Mouse (Mus musculus) forebrain, embryonic 10.5 days (tissue): Measurements from ENCODE around the gene Olfr811. TPM values are rescaled to one million over a fixed set of nuclear protein-coding genes. Genes with fewer than 3 reads are reported as not detected.

Source experiments
- DNase-seq: peaks from one replicate; pipeline ENCODE4 v3.0.0-alpha.2; 2017; ENCODE audit warnings: low spot score; ENCODE audit errors: extremely low spot score
- H3K27ac ChIP-seq: fragments of 300-500 bp; sonication (generic); 2 replicates; pipeline ENCODE4 v1.5.1; 2016; ENCODE audit warnings: mild to moderate bottlenecking
- H3K27me3 ChIP-seq: fragments of 300-500 bp; sonication (generic); 2 replicates; pipeline ENCODE4 v1.6.1; 2016; ENCODE audit warnings: mild to moderate bottlenecking; ENCODE audit not compliant: poor library complexity, severe bottlenecking
- H3K36me3 ChIP-seq: fragments of 300-500 bp; sonication (generic); replicated peaks from 2 replicates; pipeline ENCODE4 v1.6.1; 2016; ENCODE audit warnings: mild to moderate bottlenecking, moderate library complexity
- H3K4me1 ChIP-seq: fragments of 300-500 bp; sonication (generic); 2 replicates; pipeline ENCODE4 v1.6.1; 2016
- H3K4me3 ChIP-seq: fragments of 300-500 bp; sonication (generic); 2 replicates; pipeline ENCODE4 v1.5.1; 2016; ENCODE audit warnings: mild to moderate bottlenecking, moderate library complexity
- H3K9me3 ChIP-seq: fragments of 300-500 bp; sonication (generic); 2 replicates; pipeline ENCODE4 v1.6.1; 2016; ENCODE audit warnings: mild to moderate bottlenecking, moderate library complexity
- WGBS: fragments of 180-500 bp; shearing (Covaris S2); methylation state at CpG from one replicate; pipeline ENCODE4 v1.1.7; 2016; 5-methylcytosine and 5-hydroxymethylcytosine counted together
- polyA plus RNA-seq: library from polyadenylated mRNA; unstranded; fragments of >200 nt; fragmentation: Nextera tagmentation; extraction: Ambion mirVana; gene quantifications from 2 replicates; pipeline ENCODE4 v1.2.1, GENCODE M21; 2016

The Olfr811 gene
- not detected in 2 replicates for polyA plus RNA-seq

- H3K36me3 ChIP-seq, result no peaks in the 10 kb centered on the region
- no peak for DNase-seq
- H3K27ac ChIP-seq, result no peak within 1 kb of the TSS
- no peak within 1 kb of the TSS for H3K4me3 ChIP-seq
- no peaks in the 10 kb centered on the region for H3K4me1 ChIP-seq
- H3K9me3 ChIP-seq, result no peaks in the 10 kb centered on the region
- WGBS, result 88% methylated on average over 4 of the region's 4 CpGs
- no peaks in the 10 kb centered on the region for H3K27me3 ChIP-seq
These were observed at the start of gene Olfr811 for GRCm38 (mm10) chr10:129804296-129804695. TSS of gene Olfr811 (minus strand) at chr10:129804396.

- Histone ChIP-seq H3K9me3 (no peaks in the 10 kb centered on the region), H3K27ac (no peak overlapping the region), H3K27me3 (no peaks in the 10 kb centered on the region), H3K4me1 (no peaks in the 10 kb centered on the region), H3K36me3 (no peaks in the 10 kb centered on the region), H3K4me3 (no peak overlapping the region)
- DNase-seq, result no peak
- 52% methylated on average over 1 of the region's 1 CpGs for WGBS
These were observed 43.1 kb upstream of the Olfr811 start for GRCm38 (mm10) chr10:129847343-129847742.

DNA sequence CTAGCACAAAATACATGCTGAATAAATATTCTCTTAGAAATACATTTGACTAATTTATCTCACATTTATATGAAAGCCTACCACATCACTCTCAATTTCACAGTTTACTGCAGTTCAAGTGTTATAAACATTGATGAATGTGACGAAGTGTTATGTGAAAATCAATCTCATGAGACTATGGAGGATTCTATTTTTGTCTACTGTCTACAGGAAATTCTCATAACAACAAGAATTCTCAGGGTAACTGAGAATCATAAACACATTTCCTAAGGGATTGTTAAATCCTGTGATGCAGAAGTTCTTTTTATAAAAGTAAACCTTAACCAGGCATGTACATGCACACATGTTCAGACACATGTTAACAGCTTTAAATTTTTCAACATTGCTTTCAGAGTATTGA, 41.8 kb upstream of the Olfr811 start, which contains the start of gene Olfr812:
TSS of gene Olfr812 (minus strand) at position 101 of the 400 bp plus-strand sequence.
- Histone ChIP-seq H3K4me3 (no peak within 1 kb of the TSS), H3K36me3 (no peaks in the 10 kb centered on the region), H3K27ac (no peak within 1 kb of the TSS), H3K27me3 (no peaks in the 10 kb centered on the region), H3K4me1 (no peaks in the 10 kb centered on the region), H3K9me3 (no peaks in the 10 kb centered on the region)
- no peak for DNase-seq
- WGBS, result 86% methylated on average over 1 of the region's 1 CpGs

- H3K27ac ChIP-seq, result no peak within 1 kb of the TSS
- H3K36me3 ChIP-seq, result no peaks in the 10 kb centered on the region
- no peaks in the 10 kb centered on the region for H3K9me3 ChIP-seq
- no peak for DNase-seq
- H3K27me3 ChIP-seq, result no peaks in the 10 kb centered on the region
- no peak within 1 kb of the TSS for H3K4me3 ChIP-seq
- H3K4me1 ChIP-seq, result no peaks in the 10 kb centered on the region
These were observed 9.4 kb downstream of the Olfr811 start, which contains the start of gene Olfr810 for GRCm38 (mm10) chr10:129794817-129795216. TSS of gene Olfr810 (minus strand) at chr10:129794917.

DNA sequence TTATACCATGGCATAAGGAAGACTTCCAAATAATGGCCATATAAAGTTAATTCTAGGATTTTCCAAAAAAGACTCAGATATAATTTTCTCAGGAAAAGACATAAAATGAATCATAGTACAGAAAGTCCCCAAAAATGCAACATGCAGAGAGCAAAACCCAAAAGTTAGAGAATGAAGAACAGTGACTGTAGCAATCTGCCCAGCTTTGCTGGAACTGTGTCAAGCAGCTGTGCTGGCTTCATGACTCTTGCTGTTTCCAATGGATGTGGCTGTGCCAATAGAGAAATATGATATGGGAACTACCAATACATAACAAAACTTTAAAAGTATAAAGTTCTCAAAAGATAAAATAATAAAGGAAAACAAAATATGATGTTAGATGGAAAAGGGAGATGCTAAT, 26.1 kb downstream of the Olfr811 start:
- no peaks in the 10 kb centered on the region for H3K27me3 ChIP-seq
- H3K27ac ChIP-seq, result no peak overlapping the region
- no peak for DNase-seq
- H3K36me3 ChIP-seq, result no peaks in the 10 kb centered on the region
- H3K9me3 ChIP-seq, result no peaks in the 10 kb centered on the region
- H3K4me1 ChIP-seq, result no peaks in the 10 kb centered on the region
- H3K4me3 ChIP-seq, result no peak overlapping the region

GRCm38 (mm10) chr10:129774338-129774737, 29.9 kb downstream of the Olfr811 start, which contains the start of gene Olfr809:
TSS of gene Olfr809 (plus strand) at chr10:129774638.
- Histone ChIP-seq H3K27me3 (no peaks in the 10 kb centered on the region), H3K27ac (no peak within 1 kb of the TSS), H3K9me3 (no peaks in the 10 kb centered on the region), H3K4me1 (no peaks in the 10 kb centered on the region), H3K36me3 (no peaks in the 10 kb centered on the region), H3K4me3 (no peak within 1 kb of the TSS)
- no peak for DNase-seq

DNA sequence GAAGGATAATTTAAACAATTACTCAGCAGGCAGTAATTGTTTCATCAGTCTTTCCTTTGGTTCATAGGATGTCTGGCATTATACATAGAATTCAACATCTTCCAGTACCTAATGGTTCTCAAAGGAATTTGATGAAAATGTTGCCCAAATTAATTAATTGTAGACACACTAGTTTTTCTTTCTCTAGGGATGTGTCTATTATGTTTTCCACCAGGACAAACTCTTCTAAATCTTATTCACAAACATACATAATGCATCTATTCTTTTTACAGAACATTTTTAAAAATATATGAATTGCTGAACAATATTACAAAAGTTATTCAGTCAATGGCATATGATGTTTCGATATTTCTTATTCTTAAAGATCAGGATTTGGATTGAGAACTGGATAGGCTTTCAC, 39.0 kb downstream of the Olfr811 start, which contains the start of gene Olfr808:
TSS of gene Olfr808 (plus strand) at position 301 of the 400 bp plus-strand sequence.
- Histone ChIP-seq H3K9me3 (no peaks in the 10 kb centered on the region), H3K36me3 (no peaks in the 10 kb centered on the region), H3K4me3 (no peak within 1 kb of the TSS), H3K27me3 (no peaks in the 10 kb centered on the region), H3K27ac (no peak within 1 kb of the TSS), H3K4me1 (no peaks in the 10 kb centered on the region)
- DNase-seq, result no peak
- 89% methylated on average over 1 of the region's 1 CpGs for WGBS

DNA sequence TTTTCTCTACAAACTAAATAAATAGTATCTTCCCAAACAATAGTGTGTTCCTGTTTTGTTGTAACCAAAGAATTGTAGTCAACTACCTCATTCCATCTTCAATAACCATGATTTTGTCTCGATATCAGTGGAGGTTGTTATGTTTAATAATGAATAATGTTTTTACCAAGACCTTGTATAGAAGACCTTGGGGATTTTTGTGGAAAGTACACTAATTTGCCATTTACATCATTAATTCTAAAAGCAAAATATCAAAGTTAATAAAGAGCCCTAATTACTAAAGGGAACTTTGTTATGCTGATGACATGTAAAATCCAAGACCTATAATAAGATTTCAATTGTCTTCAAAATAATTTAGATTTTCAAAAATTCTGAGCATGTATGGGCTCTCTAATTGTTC, 46.5 kb downstream of the Olfr811 start, which contains the start of gene Olfr807:
TSS of gene Olfr807 (minus strand) at position 101 of the 400 bp plus-strand sequence.
- H3K4me3 ChIP-seq, result no peak within 1 kb of the TSS
- H3K27ac ChIP-seq, result no peak within 1 kb of the TSS
- 88% methylated on average over 1 of the region's 1 CpGs for WGBS
- H3K9me3 ChIP-seq, result no peaks in the 10 kb centered on the region
- no peaks in the 10 kb centered on the region for H3K36me3 ChIP-seq
- H3K27me3 ChIP-seq, result no peaks in the 10 kb centered on the region
- DNase-seq, result no peak
- no peaks in the 10 kb centered on the region for H3K4me1 ChIP-seq

Other genes starting within 250 kb of the Olfr811 start
- not detected in 2 replicates for gene Olfr794, start 236.7 kb downstream of the Olfr811 start, polyA plus RNA-seq
- gene Olfr796, start 191.8 kb downstream of the Olfr811 start, polyA plus RNA-seq, result not detected in 2 replicates
- not detected in 2 replicates for gene Olfr798, start 176.5 kb downstream of the Olfr811 start, polyA plus RNA-seq
- gene Olfr799, start 166.9 kb downstream of the Olfr811 start, polyA plus RNA-seq, result not detected in 2 replicates
- gene Olfr800, start 146.7 kb downstream of the Olfr811 start, polyA plus RNA-seq, result not detected in 2 replicates
- gene Olfr801, start 130.5 kb downstream of the Olfr811 start, polyA plus RNA-seq, result not detected in 2 replicates
- not detected in 2 replicates for gene Olfr802, start 116.2 kb downstream of the Olfr811 start, polyA plus RNA-seq
- gene Olfr803, start 110.1 kb downstream of the Olfr811 start, polyA plus RNA-seq, result not detected in 2 replicates
- not detected in 2 replicates for gene Olfr804, start 101.2 kb downstream of the Olfr811 start, polyA plus RNA-seq
- gene Olfr805, start 75.0 kb downstream of the Olfr811 start, polyA plus RNA-seq, result not detected in 2 replicates
- not detected in 2 replicates for gene Olfr806, start 62.5 kb downstream of the Olfr811 start, polyA plus RNA-seq
- gene Olfr807, start 46.6 kb downstream of the Olfr811 start, polyA plus RNA-seq, result not detected in 2 replicates
- not detected in 2 replicates for gene Olfr808, start 38.9 kb downstream of the Olfr811 start, polyA plus RNA-seq
- gene Olfr809, start 29.8 kb downstream of the Olfr811 start, polyA plus RNA-seq, result not detected in 2 replicates
- gene Olfr810, start 9.5 kb downstream of the Olfr811 start, polyA plus RNA-seq, result not detected in 2 replicates
- gene Olfr812, start 41.7 kb upstream of the Olfr811 start, polyA plus RNA-seq, result not detected in 2 replicates
- gene Olfr813, start 51.0 kb upstream of the Olfr811 start, polyA plus RNA-seq, result not detected in 2 replicates
- not detected in 2 replicates for gene Olfr814, start 75.5 kb upstream of the Olfr811 start, polyA plus RNA-seq
- gene Olfr815, start 101.5 kb upstream of the Olfr811 start, polyA plus RNA-seq, result not detected in 2 replicates
- gene Olfr816, start 111.2 kb upstream of the Olfr811 start, polyA plus RNA-seq, result not detected in 2 replicates
- not detected in 2 replicates for gene Olfr818, start 144.7 kb upstream of the Olfr811 start, polyA plus RNA-seq
- gene Olfr819, start 162.9 kb upstream of the Olfr811 start, polyA plus RNA-seq, result not detected in 2 replicates
- gene Olfr247, start 171.7 kb upstream of the Olfr811 start, polyA plus RNA-seq, result not detected in 2 replicates
- gene Gm10310, start 180.7 kb upstream of the Olfr811 start, polyA plus RNA-seq, result not detected in 2 replicates
- not detected in 2 replicates for gene Olfr820, start 208.2 kb upstream of the Olfr811 start, polyA plus RNA-seq
- not detected in 2 replicates for gene Olfr821, start 226.0 kb upstream of the Olfr811 start, polyA plus RNA-seq